Mouse (Mus musculus): Measurements from ENCODE around the gene Il17rb.

GRCm38 (mm10) chr14:29946761-29947309 lies 61.9 kb downstream of the Il17rb start:
- no peak for TF ChIP-seq POLR2AphosphoS2 (IDR thresholded peaks at IDR 0.05; ENCODE audit: insufficient read length, low read depth)
- no peak for TF ChIP-seq TCF12 (IDR thresholded peaks at IDR 0.05; ENCODE audit: insufficient read depth, poor library complexity, severe bottlenecking)
- no peak for TF ChIP-seq POLR2A (IDR thresholded peaks at IDR 0.05; ENCODE audit: insufficient read length, low read depth)
- no peak for TF ChIP-seq MAX (IDR thresholded peaks at IDR 0.05; ENCODE audit: low read depth)
- no peak for TF ChIP-seq E2F4 (IDR thresholded peaks at IDR 0.05; ENCODE audit: insufficient read depth)
- no peak for TF ChIP-seq USF1 (IDR thresholded peaks at IDR 0.05; ENCODE audit: low read depth)
- TF ChIP-seq MYOD1 (IDR thresholded peaks at IDR 0.05; ENCODE audit: control insufficient read depth in 1 of 3, insufficient read length in 2 of 3, low read depth in 2 of 3): no peak

Data from myocyte (in vitro differentiated cells).